Mouse (Mus musculus) embryonic fibroblast, embryonic 13.5 days (primary cell): Measurements from ENCODE around the gene Cys1.

ENCODE experiments used
- CTCF ChIP-seq: IDR thresholded peaks from 2 replicates; pipeline ENCODE4 v1.5.1; 2011; ENCODE audit warnings: mild to moderate bottlenecking, control low read depth, low read length, moderate library complexity, borderline replicate concordance; ENCODE audit not compliant: insufficient read depth
- POLR2A ChIP-seq: IDR thresholded peaks from 2 replicates; pipeline ENCODE4 v1.6.1; 2011; ENCODE audit warnings: low read depth, mild to moderate bottlenecking, control low read depth, low read length, moderate library complexity

GRCm38 (mm10) chr12:24681286-24682023 lies at the start of gene Cys1:
- TF ChIP-seq POLR2A = no peak
- TF ChIP-seq CTCF = no peak
